Mouse (Mus musculus) lung, adult 2 months (tissue): ENCODE results near the gene Otud1. TPM values are rescaled to one million over a fixed set of nuclear protein-coding genes. Genes with fewer than 3 reads are reported as not detected.

Source experiments
- DNase-seq: peaks from one replicate; pipeline ENCODE4 v3.0.0; 2022
- H3K4me1 ChIP-seq: fragments of 200-500 bp; 2 replicates; pipeline ENCODE4 v1.6.1; 2011; ENCODE audit warnings: low read length; ENCODE audit not compliant: control insufficient read depth, insufficient read depth
- H3K4me3 ChIP-seq: fragments of 200-500 bp; replicated peaks from 2 replicates; pipeline ENCODE3; 2011; ENCODE audit warnings: low read depth, mild to moderate bottlenecking, control low read depth, low read length; ENCODE audit errors: extremely low read depth
- CTCF ChIP-seq: fragments of 200-500 bp; IDR thresholded peaks from 2 replicates; pipeline ENCODE4 v1.5.1; 2011; ENCODE audit warnings: mild to moderate bottlenecking, low read length, control low read depth; ENCODE audit not compliant: insufficient read depth
- WGBS: fragments of 180-500 bp; shearing (Covaris S2); methylation state at CpG from one replicate; pipeline ENCODE4 v1.1.7; 2018; 5-methylcytosine and 5-hydroxymethylcytosine counted together
- polyA plus RNA-seq: library from polyadenylated mRNA; depleted of rRNA; stranded (reverse); fragments of >200 nt; gene quantifications from 2 replicates; pipeline ENCODE4 v1.2.3, GENCODE M21; 2012; rRNA removed

Otud1 gene
- polyA plus RNA-seq, 1 experiment, result 19.3 TPM

DNA sequence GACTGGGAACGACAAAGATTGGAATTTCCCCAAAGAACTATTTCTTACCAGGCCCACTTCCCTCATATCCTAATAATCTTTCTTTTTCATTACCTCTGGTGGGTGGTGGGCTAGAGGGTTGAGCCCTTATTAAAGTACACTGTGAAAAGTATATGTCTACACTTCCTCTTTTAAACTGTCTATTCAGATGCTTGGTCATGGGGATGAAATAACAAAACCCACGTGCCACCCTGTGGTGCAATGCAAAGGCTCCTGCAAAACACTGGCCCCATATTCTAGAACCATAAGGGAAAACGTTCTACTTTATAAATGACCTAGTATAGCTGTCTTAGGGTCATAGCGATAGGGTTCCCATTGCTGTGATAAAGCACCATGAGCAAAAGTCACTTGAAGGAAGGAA is 49.3 kb downstream of the Otud1 start:
- Histone ChIP-seq H3K4me1 (peaks cover 2% of the 10 kb centered on the region; the same call in 1 of the 2 replicates), H3K4me3 (no peak overlapping the region)
- no peak for DNase-seq
- TF ChIP-seq CTCF, result no peak
- 78% methylated on average over 4 of the region's 4 CpGs for WGBS

Other genes starting within 250 kb of the Otud1 start
- not detected in 2 replicates for gene Ptf1a, start 212.1 kb upstream of the Otud1 start, polyA plus RNA-seq
- not detected in 2 replicates for gene 4921504E06Rik, start 103.8 kb upstream of the Otud1 start, polyA plus RNA-seq